Mouse (Mus musculus) heart, embryonic 14.5 days (tissue): ENCODE results near the gene Fsd2. TPM values are rescaled to one million over a fixed set of nuclear protein-coding genes. Genes with fewer than 3 reads are reported as not detected.

Source experiments
- ATAC-seq: fragments of 200-750 bp; cut with Nextera tagmentation; 2 replicates; pipeline ENCODE4 v1.8.0; 2017; ENCODE audit warnings: low read depth, moderate TSS enrichment; ENCODE audit not compliant: insufficient number of reproducible peaks, insufficient read depth, low FRiP score
- H3K27ac ChIP-seq, 2 experiments: fragments of 200-500 bp in 1 of 2; fragments of 300-500 bp in 1 of 2; sonication (generic) in 1 of 2; replicated peaks in 1 of 2; 2 replicates each; pipeline ENCODE4 v1.5.1; 2012 to 2014; ENCODE audit warnings: low read depth in 2 of 2, low read length in 2 of 2, control low read depth in 1 of 2, mild to moderate bottlenecking in 1 of 2, mixed read lengths in 1 of 2; ENCODE audit not compliant: control insufficient read depth in 1 of 2, insufficient read depth in 1 of 2
- H3K27me3 ChIP-seq: fragments of 300-500 bp; sonication (generic); 2 replicates; pipeline ENCODE4 v1.6.1; 2014; ENCODE audit warnings: mild to moderate bottlenecking, low read length, control low read depth; ENCODE audit not compliant: control insufficient read depth, insufficient read depth
- H3K36me3 ChIP-seq: fragments of 300-500 bp; sonication (generic); 2 replicates; pipeline ENCODE4 v1.6.1; 2014; ENCODE audit warnings: mild to moderate bottlenecking, control low read depth, low read length, mixed read lengths; ENCODE audit not compliant: control insufficient read depth, insufficient read depth
- H3K4me1 ChIP-seq, 2 experiments: fragments of 200-500 bp in 1 of 2; fragments of 300-500 bp in 1 of 2; sonication (generic) in 1 of 2; 2 replicates each; pipeline ENCODE4 v1.6.1; 2012 to 2014; ENCODE audit warnings: low read length in 2 of 2, control low read depth in 1 of 2, mixed read lengths in 1 of 2; ENCODE audit not compliant: control insufficient read depth in 2 of 2, insufficient read depth in 2 of 2
- H3K4me2 ChIP-seq: fragments of 300-500 bp; sonication (generic); 2 replicates; pipeline ENCODE4 v1.6.1; 2014; ENCODE audit warnings: mild to moderate bottlenecking, low read length
- H3K4me3 ChIP-seq, 2 experiments: fragments of 200-500 bp in 1 of 2; fragments of 300-500 bp in 1 of 2; sonication (generic) in 1 of 2; 2 replicates each; pipeline ENCODE4 v1.5.1; 2012 to 2014; ENCODE audit warnings: low read length in 2 of 2, mild to moderate bottlenecking in 2 of 2, control low read depth in 1 of 2, low read depth in 1 of 2, moderate library complexity in 1 of 2; ENCODE audit not compliant: control insufficient read depth in 1 of 2, insufficient read depth in 1 of 2
- H3K9ac ChIP-seq: fragments of 300-500 bp; sonication (generic); 2 replicates; pipeline ENCODE4 v1.6.1; 2014; ENCODE audit warnings: mild to moderate bottlenecking, low read length
- H3K9me3 ChIP-seq: fragments of 300-500 bp; sonication (generic); 2 replicates; pipeline ENCODE4 v1.6.1; 2016; ENCODE audit warnings: low read length, control low read depth; ENCODE audit not compliant: control insufficient read depth
- WGBS: fragments of 180-500 bp; shearing (Covaris S2); extraction: QIAGEN DNeasy Blood & Tissue Kit; methylation state at CpG from one replicate; pipeline ENCODE4 v1.1.7; 2014; 5-methylcytosine and 5-hydroxymethylcytosine counted together
- polyA plus RNA-seq: library from polyadenylated mRNA; unstranded; fragments of >200 nt; fragmentation: Nextera tagmentation; extraction: Ambion mirVana; gene quantifications from 2 replicates; pipeline ENCODE4 v1.2.1, GENCODE M21; 2014

Fsd2 gene
- polyA plus RNA-seq, 1 experiment from 2014 or later = 60.6 TPM

- H3K9me3 ChIP-seq = no peaks in the 10 kb centered on the region
- H3K4me3 ChIP-seq = no peak overlapping the region
- H3K9ac ChIP-seq = no peak overlapping the region
- no peak for ATAC-seq
- no peak overlapping the region for H3K27ac ChIP-seq
- no peaks in the 10 kb centered on the region for H3K4me1 ChIP-seq
- H3K27me3 ChIP-seq = no peaks in the 10 kb centered on the region
- peaks cover 96% of the 10 kb centered on the region for H3K36me3 ChIP-seq
- H3K4me2 ChIP-seq = no peak overlapping the region
- WGBS = 85% methylated on average over 7 of the region's 7 CpGs
Observed at GRCm38 (mm10) chr7:81541924-81542524, 24.7 kb downstream of the Fsd2 start.

- no peak overlapping the region for H3K9ac ChIP-seq
- H3K27ac ChIP-seq = no peak overlapping the region
- WGBS = 53% methylated on average over 1 of the region's 1 CpGs
- no peak for ATAC-seq
- no peak overlapping the region for H3K4me3 ChIP-seq
- no peaks in the 10 kb centered on the region for H3K27me3 ChIP-seq
- H3K9me3 ChIP-seq = no peaks in the 10 kb centered on the region
- no peak overlapping the region for H3K4me2 ChIP-seq
- no peaks in the 10 kb centered on the region for H3K4me1 ChIP-seq
- peaks cover 96% of the 10 kb centered on the region for H3K36me3 ChIP-seq
Observed at GRCm38 (mm10) chr7:81540999-81541398, 25.7 kb downstream of the Fsd2 start.

GRCm38 (mm10) chr7:81539565-81539964 is 27.2 kb downstream of the Fsd2 start:
- no peak for ATAC-seq
- Histone ChIP-seq H3K9me3 (0 out of 2 replicates have a peak, but pooled peaks cover 2% of the 10 kb centered on the region), H3K4me1 (no peaks in the 10 kb centered on the region), H3K9ac (no peak overlapping the region), H3K36me3 (peaks cover 96% of the 10 kb centered on the region), H3K27me3 (no peaks in the 10 kb centered on the region), H3K4me2 (no peak overlapping the region), H3K27ac (no peak overlapping the region), H3K4me3 (no peak overlapping the region)
- WGBS = 43% methylated on average over 2 of the region's 2 CpGs

- no peaks in the 10 kb centered on the region for H3K4me1 ChIP-seq
- H3K9ac ChIP-seq = no peak overlapping the region
- H3K36me3 ChIP-seq = peaks cover 98% of the 10 kb centered on the region
- no peak overlapping the region for H3K27ac ChIP-seq
- WGBS = 74% methylated on average over 2 of the region's 2 CpGs
- H3K9me3 ChIP-seq = 0 out of 2 replicates have a peak, but pooled peaks cover 4% of the 10 kb centered on the region
- no peak overlapping the region for H3K4me3 ChIP-seq
- no peak overlapping the region for H3K4me2 ChIP-seq
- no peaks in the 10 kb centered on the region for H3K27me3 ChIP-seq
- ATAC-seq = no peak
Observed at GRCm38 (mm10) chr7:81538070-81538675, 28.6 kb downstream of the Fsd2 start.

GRCm38 (mm10) chr7:81536478-81536877 is 30.3 kb downstream of the Fsd2 start:
- Histone ChIP-seq H3K4me2 (no peak overlapping the region), H3K9me3 (0 out of 2 replicates have a peak, but pooled peaks cover 4% of the 10 kb centered on the region), H3K36me3 (peaks cover 98% of the 10 kb centered on the region), H3K4me1 (no peaks in the 10 kb centered on the region), H3K4me3 (no peak overlapping the region), H3K9ac (no peak overlapping the region), H3K27ac (no peak overlapping the region), H3K27me3 (no peaks in the 10 kb centered on the region)
- WGBS = 92% methylated on average over 4 of the region's 4 CpGs
- ATAC-seq = no peak

- 75% methylated on average over 1 of the region's 1 CpGs for WGBS
- ATAC-seq = no peak
- Histone ChIP-seq H3K4me3 (no peak overlapping the region), H3K9me3 (0 out of 2 replicates have a peak, but pooled peaks cover 4% of the 10 kb centered on the region), H3K27me3 (no peaks in the 10 kb centered on the region), H3K4me2 (no peak overlapping the region), H3K4me1 (no peaks in the 10 kb centered on the region), H3K27ac (no peak overlapping the region), H3K36me3 (peaks cover 95% of the 10 kb centered on the region), H3K9ac (no peak overlapping the region)
Observed at GRCm38 (mm10) chr7:81531462-81531861, 35.3 kb downstream of the Fsd2 start.

GRCm38 (mm10) chr7:81528918-81529317 is 37.8 kb downstream of the Fsd2 start:
- Histone ChIP-seq H3K9ac (no peak overlapping the region), H3K36me3 (peaks cover 87% of the 10 kb centered on the region), H3K27ac (no peak overlapping the region), H3K4me1 (peaks cover 2 to 10% of the 10 kb centered on the region in 2 experiments), H3K9me3 (no peaks in the 10 kb centered on the region), H3K27me3 (no peaks in the 10 kb centered on the region), H3K4me2 (no peak overlapping the region), H3K4me3 (no peak overlapping the region)
- WGBS = 91% methylated on average over 8 of the region's 8 CpGs
- ATAC-seq = no peak
